Mouse (Mus musculus): ENCODE results near the gene Cdk10. TPM values are rescaled to one million over a fixed set of nuclear protein-coding genes. Genes with fewer than 3 reads are reported as not detected.

Gene Cdk10
- polyA plus RNA-seq, 1 experiment from 2014 or later = 36.8 TPM

Other genes starting within 250 kb of the Cdk10 start
- 33.4 and 33.8 TPM in 2 replicates for gene Ankrd11, start 182.6 kb upstream of the Cdk10 start, polyA plus RNA-seq (2016; fragmentation: Nextera tagmentation; extraction: Ambion mirVana)
- 53.9 and 56.8 TPM in 2 replicates for gene Spg7, start 161.9 kb upstream of the Cdk10 start, polyA plus RNA-seq (2016; fragmentation: Nextera tagmentation; extraction: Ambion mirVana)
- gene Rpl13, start 122.5 kb upstream of the Cdk10 start, polyA plus RNA-seq (2016; fragmentation: Nextera tagmentation; extraction: Ambion mirVana) = 1,382 and 1,410 TPM in 2 replicates
- gene Cpne7, start 107.5 kb upstream of the Cdk10 start, polyA plus RNA-seq (2016; fragmentation: Nextera tagmentation; extraction: Ambion mirVana) = 0.94 and 1.3 TPM in 2 replicates
- 2.2 and 2.7 TPM in 2 replicates for gene Sult5a1, start 66.5 kb upstream of the Cdk10 start, polyA plus RNA-seq (2016; fragmentation: Nextera tagmentation; extraction: Ambion mirVana)
- 10.1 and 11.4 TPM in 2 replicates for gene Dpep1, start 38.6 kb upstream of the Cdk10 start, polyA plus RNA-seq (2016; fragmentation: Nextera tagmentation; extraction: Ambion mirVana)
- 137 and 144 TPM in 2 replicates for gene Chmp1a, start 12.1 kb upstream of the Cdk10 start, polyA plus RNA-seq (2016; fragmentation: Nextera tagmentation; extraction: Ambion mirVana)
- gene Spata33, start 12.0 kb upstream of the Cdk10 start, polyA plus RNA-seq (2016; fragmentation: Nextera tagmentation; extraction: Ambion mirVana) = 5.2 and 5.8 TPM in 2 replicates
- gene Spata2l, start 11.4 kb downstream of the Cdk10 start, polyA plus RNA-seq (2016; fragmentation: Nextera tagmentation; extraction: Ambion mirVana) = 1.4 and 1.8 TPM in 2 replicates
- gene Zfp276, start 29.4 kb downstream of the Cdk10 start, polyA plus RNA-seq (2016; fragmentation: Nextera tagmentation; extraction: Ambion mirVana) = 23.4 and 24.0 TPM in 2 replicates
- 21.2 and 23.5 TPM in 2 replicates for gene Vps9d1, start 29.5 kb downstream of the Cdk10 start, polyA plus RNA-seq (2016; fragmentation: Nextera tagmentation; extraction: Ambion mirVana)
- 49.6 and 52.3 TPM in 2 replicates for gene Fanca, start 93.7 kb downstream of the Cdk10 start, polyA plus RNA-seq (2016; fragmentation: Nextera tagmentation; extraction: Ambion mirVana)
- 6.5 and 6.9 TPM in 2 replicates for gene Spire2, start 107.9 kb downstream of the Cdk10 start, polyA plus RNA-seq (2016; fragmentation: Nextera tagmentation; extraction: Ambion mirVana)
- gene Tcf25, start 148.9 kb downstream of the Cdk10 start, polyA plus RNA-seq (2016; fragmentation: Nextera tagmentation; extraction: Ambion mirVana) = 146 and 151 TPM in 2 replicates
- 0.06 and 0.07 TPM in 2 replicates for gene Mc1r, start 182.3 kb downstream of the Cdk10 start, polyA plus RNA-seq (2016; fragmentation: Nextera tagmentation; extraction: Ambion mirVana)
- gene Tubb3, start 186.6 kb downstream of the Cdk10 start, polyA plus RNA-seq (2016; fragmentation: Nextera tagmentation; extraction: Ambion mirVana) = 205 and 261 TPM in 2 replicates
- 45.9 and 49.9 TPM in 2 replicates for gene Def8, start 198.7 kb downstream of the Cdk10 start, polyA plus RNA-seq (2016; fragmentation: Nextera tagmentation; extraction: Ambion mirVana)